Mouse (Mus musculus) gastrocnemius, postnatal 36 days (tissue): ENCODE data around the gene Tex13a. TPM values are rescaled to one million over a fixed set of nuclear protein-coding genes. Genes with fewer than 3 reads are reported as not detected.

Source experiments
- DNase-seq, 2 experiments: peaks; one replicate each; pipeline ENCODE4 v3.0.0; 2022
- intact Hi-C: fragments of 180-260 bp; cut with DNase I; formaldehyde crosslinking; loops from one replicate; pipeline ENCODE4 v1.15.1; 2025
- long read RNA-seq, 2 experiments: library from polyadenylated mRNA; stranded (forward); transcript quantifications; one replicate each; pipeline ENCODE4 v2.0.0; 2021
- total RNA-seq, 2 experiments: library from RNA; stranded (reverse); gene quantifications; 2 replicates each; pipeline ENCODE4 v1.2.3; 2021

Tex13a gene
- not detected for total RNA-seq
- long read RNA-seq, experiment 1: 0 reads
- long read RNA-seq, experiment 2: 0 reads

- no peak for DNase-seq
- intact Hi-C loops: no loop called here
Observed at GRCm38 (mm10) chrX:138209480-138209879, at the start of gene Tex13a. Tex13a (minus strand) TSS chrX:138209580.

- intact Hi-C loops: no loop called here
- no peak for DNase-seq
Observed at GRCm38 (mm10) chrX:138234626-138235025, 25.2 kb upstream of the Tex13a start.

- DNase-seq: no peak
- intact Hi-C loops: no loop called here
Observed at GRCm38 (mm10) chrX:138170146-138170545, 39.2 kb downstream of the Tex13a start.
